Mouse (Mus musculus) CH12.LX (cell line): ENCODE measurements around the gene Tmem258. TPM values are rescaled to one million over a fixed set of nuclear protein-coding genes. Genes with fewer than 3 reads are reported as not detected.

Experiments used
- DNase-seq: peaks from one replicate; pipeline ENCODE4 v3.0.0-alpha.2; 2013; ENCODE audit errors: extremely low read depth
- H3K27ac ChIP-seq: 2 replicates; pipeline ENCODE4 v1.5.1; 2012; ENCODE audit warnings: low read depth, mild to moderate bottlenecking, control low read depth, moderate library complexity; ENCODE audit not compliant: insufficient read depth
- H3K27me3 ChIP-seq: replicated peaks from 2 replicates; pipeline ENCODE3; 2012; ENCODE audit warnings: inconsistent platforms
- H3K36me3 ChIP-seq, 2 experiments: replicated peaks in 1 of 2; 2 replicates each; pipeline versions ENCODE3 to v1.6.1; 2012; ENCODE audit warnings: inconsistent platforms in 1 of 2, low read length in 1 of 2, mild to moderate bottlenecking in 1 of 2, mixed read lengths in 1 of 2, moderate library complexity in 1 of 2; ENCODE audit not compliant: control insufficient read depth in 1 of 2, insufficient read depth in 1 of 2
- H3K4me1 ChIP-seq, 2 experiments: 2 replicates each; pipeline ENCODE4 v1.6.1; 2012; ENCODE audit warnings: inconsistent platforms in 1 of 2, moderate library complexity in 1 of 2; ENCODE audit not compliant: insufficient read depth in 2 of 2, control insufficient read depth in 1 of 2
- H3K4me2 ChIP-seq: 2 replicates; pipeline ENCODE4 v1.6.1; 2012; ENCODE audit warnings: low read depth, mild to moderate bottlenecking, control low read depth; ENCODE audit not compliant: poor library complexity, insufficient read depth, severe bottlenecking
- H3K4me3 ChIP-seq, 3 experiments: fragments of 150-350 bp in 1 of 3; sonication (generic) in 1 of 3; replicated peaks in 1 of 3; 2 replicates each; pipeline versions ENCODE3 to v1.5.1; 2011 to 2012; ENCODE audit warnings: low read depth in 2 of 3, low read length in 2 of 3, mild to moderate bottlenecking in 2 of 3, moderate library complexity in 2 of 3, control low read depth in 1 of 3, improper control_type of control experiment in 1 of 3, inconsistent platforms in 1 of 3, mixed read lengths in 1 of 3; ENCODE audit not compliant: poor library complexity in 1 of 3
- H3K79me2 ChIP-seq: replicated peaks from 2 replicates; pipeline ENCODE4 v1.6.1; 2012; ENCODE audit warnings: mild to moderate bottlenecking, moderate library complexity; ENCODE audit not compliant: control insufficient read depth, poor library complexity, insufficient read depth, severe bottlenecking; ENCODE audit errors: extremely low read depth
- H3K9ac ChIP-seq: 2 replicates; pipeline ENCODE4 v1.6.1; 2012; ENCODE audit warnings: low read depth, mild to moderate bottlenecking, control low read depth, moderate library complexity; ENCODE audit not compliant: insufficient read depth
- H3K9me3 ChIP-seq: replicated peaks from 2 replicates; pipeline ENCODE3; 2012; ENCODE audit warnings: low read length, inconsistent platforms, mixed read lengths
- ELF1 ChIP-seq: IDR thresholded peaks from 2 replicates; pipeline ENCODE4 v1.6.1; 2014; ENCODE audit warnings: low read depth, mild to moderate bottlenecking, inconsistent platforms, low read length, improper control_type of control experiment
- EP300 ChIP-seq: IDR thresholded peaks from 2 replicates; pipeline ENCODE4 v1.6.1; 2011; ENCODE audit warnings: low read length, improper control_type of control experiment
- HCFC1 ChIP-seq: IDR thresholded peaks from 2 replicates; pipeline ENCODE4 v1.6.1; 2012; ENCODE audit warnings: low read depth, mild to moderate bottlenecking, inconsistent platforms, low read length, improper control_type of control experiment
- JUN ChIP-seq: IDR thresholded peaks from 2 replicates; pipeline ENCODE4 v1.6.1; 2011; ENCODE audit warnings: low read depth, mild to moderate bottlenecking, low read length, improper control_type of control experiment, moderate library complexity; ENCODE audit not compliant: insufficient read depth
- KAT2A ChIP-seq: IDR thresholded peaks from 2 replicates; pipeline ENCODE4 v1.6.1; 2012; ENCODE audit warnings: low read length, improper control_type of control experiment, inconsistent platforms; ENCODE audit not compliant: insufficient replicate concordance
- MAFK ChIP-seq: IDR thresholded peaks from 2 replicates; pipeline ENCODE4 v1.6.1; 2011; ENCODE audit warnings: low read length, improper control_type of control experiment; ENCODE audit not compliant: insufficient replicate concordance
- MYC ChIP-seq: IDR thresholded peaks from 2 replicates; pipeline ENCODE4 v1.6.1; 2011; ENCODE audit warnings: low read depth, mild to moderate bottlenecking, improper control_type of control experiment, low read length
- POLR2A ChIP-seq: IDR thresholded peaks from 2 replicates; pipeline ENCODE4 v1.6.1; 2011; ENCODE audit warnings: low read depth, mild to moderate bottlenecking, improper control_type of control experiment, low read length
- POLR2AphosphoS2 ChIP-seq: IDR thresholded peaks from 2 replicates; pipeline ENCODE4 v1.6.1; 2011; ENCODE audit warnings: low read depth, low read length, improper control_type of control experiment
- RAD21 ChIP-seq: IDR thresholded peaks from 2 replicates; pipeline ENCODE4 v1.6.1; 2011; ENCODE audit warnings: low read depth, mild to moderate bottlenecking, low read length, improper control_type of control experiment, moderate library complexity
- SIN3A ChIP-seq: IDR thresholded peaks from 2 replicates; pipeline ENCODE4 v1.6.1; 2012; ENCODE audit warnings: low read length, improper control_type of control experiment, inconsistent platforms
- SMC3 ChIP-seq: IDR thresholded peaks from 2 replicates; pipeline ENCODE4 v1.6.1; 2011; ENCODE audit warnings: low read depth, low read length, improper control_type of control experiment
- TBP ChIP-seq: conservative IDR thresholded peaks from 2 replicates; pipeline ENCODE4 v1.6.1; 2011; ENCODE audit warnings: low read depth, low read length, improper control_type of control experiment
- TCF12 ChIP-seq: IDR thresholded peaks from 2 replicates; pipeline ENCODE4 v1.6.1; 2014; ENCODE audit warnings: low read depth, mild to moderate bottlenecking, inconsistent platforms, low read length, improper control_type of control experiment
- UBTF ChIP-seq: IDR thresholded peaks from 2 replicates; pipeline ENCODE4 v1.6.1; 2012; ENCODE audit warnings: low read depth, mild to moderate bottlenecking, inconsistent platforms, low read length, improper control_type of control experiment, moderate library complexity
- USF2 ChIP-seq: conservative IDR thresholded peaks from 2 replicates; pipeline ENCODE4 v1.6.1; 2011; ENCODE audit warnings: low read depth, low read length, improper control_type of control experiment
- ZKSCAN1 ChIP-seq: IDR thresholded peaks from 2 replicates; pipeline ENCODE4 v1.6.1; 2012; ENCODE audit warnings: low read depth, inconsistent platforms, low read length, improper control_type of control experiment, borderline replicate concordance
- ZMIZ1 ChIP-seq: IDR thresholded peaks from 2 replicates; pipeline ENCODE4 v1.6.1; 2012; ENCODE audit warnings: low read depth, mild to moderate bottlenecking, inconsistent platforms, low read length, improper control_type of control experiment
- ZNF384 ChIP-seq: IDR thresholded peaks from 2 replicates; pipeline ENCODE4 v1.6.1; 2012; ENCODE audit warnings: low read depth, low read length, improper control_type of control experiment, inconsistent platforms
- dilution Hi-C: fragments of 300-500 bp; cut with MboI; formaldehyde crosslinking; loops from 2 replicates; pipeline ENCODE4 v1.14.3; 2020; ENCODE audit warnings: low sequenced_read_pairs; ENCODE audit not compliant: extremely low pct_unique_long_range_greater_than_20kb, extremely low pct_ligation_motif_present
- in situ Hi-C: fragments of 300-500 bp; cut with MboI; formaldehyde crosslinking; loops from 3 replicates; pipeline ENCODE4 v1.14.3; 2019; ENCODE audit warnings: low sequenced_read_pairs, low pct_ligation_motif_present, low pct_unique_long_range_greater_than_20kb, mixed read lengths
- polyA plus RNA-seq: library from polyadenylated mRNA; unstranded; fragments of >175 nt; gene quantifications from 2 replicates; pipeline ENCODE4 v1.2.1, GENCODE M21; 2012; ENCODE audit warnings: low read depth; ENCODE audit not compliant: insufficient read length
- total RNA-seq, 2 experiments: library from RNA; depleted of rRNA; stranded (reverse); fragments of 300-350 nt in 1 of 2; fragments of >200 nt in 1 of 2; gene quantifications; 2 replicates each; pipeline ENCODE4 v1.2.3; 2012 to 2014

Tmem258 gene
- total and polyA plus RNA-seq, 3 experiments: 164 to 344 (median 253) TPM

DNA sequence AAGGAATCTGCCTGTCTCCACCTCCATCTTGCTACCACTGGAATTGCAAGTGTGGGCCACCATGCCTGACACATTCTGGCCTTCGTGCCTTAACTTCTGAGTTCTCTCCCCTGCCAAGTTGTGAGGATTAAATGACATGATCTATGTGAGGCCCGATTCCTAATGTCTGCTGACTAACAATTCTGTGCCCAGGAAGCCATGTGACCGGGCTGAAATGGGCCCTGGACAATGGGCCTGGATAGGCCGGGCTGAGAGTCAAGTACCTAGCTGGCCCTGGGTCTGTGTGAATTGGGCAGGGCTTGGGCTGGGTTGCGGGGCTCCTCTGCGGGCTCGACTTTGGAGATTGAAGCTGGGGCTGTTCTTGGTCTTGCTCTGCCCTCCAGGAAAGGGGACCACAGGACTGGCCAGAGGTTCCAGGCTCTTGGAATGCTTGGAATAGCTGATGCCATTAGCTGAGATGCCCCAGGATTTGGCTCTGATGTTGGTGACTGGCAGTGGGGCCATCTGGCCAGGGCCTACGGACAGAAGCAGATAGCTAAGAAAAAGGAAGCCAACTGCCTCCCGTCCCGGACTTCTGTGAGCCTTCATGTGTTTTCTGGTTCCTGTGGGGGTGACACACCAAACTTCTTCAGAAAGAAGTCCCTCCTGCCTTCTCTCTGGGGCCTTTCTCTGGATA is 10.1 kb downstream of the Tmem258 start:
- no peak for TF ChIP-seq RAD21
- no peak for TF ChIP-seq ZNF384
- no peak for TF ChIP-seq HCFC1
- no peak for TF ChIP-seq TBP
- no peak for TF ChIP-seq EP300
- no peak for TF ChIP-seq POLR2A
- TF ChIP-seq TCF12: no peak
- TF ChIP-seq POLR2AphosphoS2: no peak
- no peak for TF ChIP-seq KAT2A
- TF ChIP-seq ZMIZ1: no peak
- no peak for TF ChIP-seq MYC
- TF ChIP-seq USF2: no peak
- no peak for TF ChIP-seq SMC3
- TF ChIP-seq ZKSCAN1: no peak
- H3K79me2 ChIP-seq: no peaks in the 10 kb centered on the region
- DNase-seq: no peak
- peaks cover 25 to 48% of the 10 kb centered on the region in 2 experiments for H3K36me3 ChIP-seq
- no peak overlapping the region for H3K4me3 ChIP-seq
- H3K4me1 ChIP-seq: no peaks in the 10 kb centered on the region
- no peak overlapping the region for H3K27ac ChIP-seq
- H3K4me2 ChIP-seq: no peak overlapping the region
- in situ Hi-C loops: no loop called here
- no peaks in the 10 kb centered on the region for H3K9me3 ChIP-seq
- dilution Hi-C loops: no loop called here
- H3K9ac ChIP-seq: no peak overlapping the region
- H3K27me3 ChIP-seq: peaks cover 11% of the 10 kb centered on the region

DNA sequence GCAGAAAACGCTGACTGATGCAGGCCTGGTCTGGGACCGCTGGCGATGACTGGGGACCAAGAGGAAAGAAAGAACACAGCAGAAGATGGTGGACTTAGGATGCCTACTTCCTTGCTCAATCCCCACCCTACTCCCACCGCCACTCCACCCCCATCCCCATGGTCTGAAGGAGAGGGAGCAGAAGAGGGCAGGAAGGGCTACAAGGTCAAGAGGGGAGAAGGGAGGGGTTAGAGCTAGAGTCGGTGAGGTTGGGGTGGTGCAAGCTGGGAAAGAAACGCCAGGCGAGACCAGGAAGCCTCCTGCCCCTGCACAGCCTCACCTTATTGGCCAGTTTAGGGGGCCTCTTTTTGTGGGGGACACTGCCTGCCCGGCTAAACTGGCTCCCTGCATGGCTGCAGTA is 12.3 kb downstream of the Tmem258 start:
- in situ Hi-C loops: no loop called here
- no peak overlapping the region for H3K4me2 ChIP-seq
- H3K9me3 ChIP-seq: no peaks in the 10 kb centered on the region
- peaks cover 0 to 4% of the 10 kb centered on the region in 2 experiments; a peak in 2 of 4 replicates for H3K4me1 ChIP-seq
- H3K9ac ChIP-seq: no peak overlapping the region
- no peak for DNase-seq
- no peak overlapping the region for H3K27ac ChIP-seq
- no peak for TF ChIP-seq MYC
- no peak for TF ChIP-seq JUN
- no peak for TF ChIP-seq ELF1
- TF ChIP-seq TBP: no peak
- TF ChIP-seq POLR2A: no peak
- TF ChIP-seq SIN3A: no peak
- no peak for TF ChIP-seq ZMIZ1
- no peak for TF ChIP-seq SMC3
- TF ChIP-seq MAFK: no peak
- TF ChIP-seq POLR2AphosphoS2: no peak
- TF ChIP-seq UBTF: no peak
- H3K4me3 ChIP-seq: no peak overlapping the region
- dilution Hi-C loops: no loop called here
- H3K79me2 ChIP-seq: no peaks in the 10 kb centered on the region
- peaks cover 15% of the 10 kb centered on the region for H3K27me3 ChIP-seq
- H3K36me3 ChIP-seq: peaks cover 6 to 26% of the 10 kb centered on the region in 2 experiments
